Mouse (Mus musculus): ENCODE measurements around the gene Timm10b.

GRCm38 (mm10) chr7:105619701-105620100, 20.2 kb upstream of the Timm10b start:
- no peak for TF ChIP-seq CTCF (IDR thresholded peaks at IDR 0.05; ENCODE audit: extremely low read depth, insufficient read depth, low read length)
- no peak for TF ChIP-seq POLR2A (IDR thresholded peaks at IDR 0.05; ENCODE audit: extremely low read depth, insufficient read depth, low read length)
